14 mouse cellular contexts compared by ENCODE assay signal in the genomic region with DNA sequence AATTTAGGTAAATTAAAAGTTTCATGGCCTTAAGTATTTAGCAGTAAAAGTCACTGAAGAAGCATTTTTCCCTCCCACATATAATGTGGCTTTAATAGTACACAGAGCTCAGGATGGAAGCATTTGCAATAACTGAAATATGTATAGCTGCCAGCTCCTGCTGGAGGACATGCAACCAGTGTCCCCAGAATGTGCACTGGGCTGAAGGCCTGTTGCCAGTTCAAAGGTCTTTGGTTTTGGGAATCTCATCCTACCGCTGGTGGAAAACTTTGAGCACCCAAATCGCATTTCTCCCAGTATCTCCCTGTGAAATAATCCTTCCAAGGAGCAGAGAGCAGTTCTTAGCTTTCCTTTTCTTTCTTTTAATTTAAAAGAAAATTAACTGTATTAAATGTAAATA. TPM values are rescaled to one million over a fixed set of nuclear protein-coding genes. Genes with fewer than 3 reads are reported as not detected.
DNase-seq lines count a peak whose midpoint lies in the region; ATAC-seq and TF ChIP-seq lines count a peak whose summit lies in the region.
"Had no signal": no experiment of that assay in that cellular context is flagged by ENCODE, and none has a peak within 500 bp of the region (broad histone marks: within the 10 kb centered on the region; RNA-seq: fewer than 3 reads in every experiment).

No protein-coding gene starts in this region.

- no peak for TF ChIP-seq CTCF in stomach, postnatal 0 days (IDR thresholded peaks at IDR 0.05; ENCODE audit: low read depth)

- no peaks in the 10 kb centered on the region for H3K9me3 ChIP-seq in hindbrain, embryonic 10.5 days
- H3K9me3 ChIP-seq in hindbrain, embryonic 11.5 days (ENCODE audit: control insufficient read depth, low read length) = no peaks in the 10 kb centered on the region
- H3K9me3 ChIP-seq in neural tube, embryonic 11.5 days (ENCODE audit: control insufficient read depth, low read length) = no peaks in the 10 kb centered on the region
- H3K9me3 ChIP-seq in limb, embryonic 10.5 days (replicated peaks) = no peaks in the 10 kb centered on the region
- H3K9me3 ChIP-seq in stomach, postnatal 0 days (ENCODE audit: control insufficient read depth, low read length) = no peaks in the 10 kb centered on the region
- H3K9me3 ChIP-seq: liver, embryonic 12.5 days had no signal

- peaks cover 10% of the 10 kb centered on the region for H3K36me3 ChIP-seq in hindbrain, embryonic 10.5 days
- no peaks in the 10 kb centered on the region for H3K36me3 ChIP-seq in hindbrain, embryonic 11.5 days (ENCODE audit: control insufficient read depth, insufficient read depth, low read length)
- no peaks in the 10 kb centered on the region for H3K36me3 ChIP-seq in neural tube, embryonic 11.5 days (ENCODE audit: control insufficient read depth, insufficient read depth, low read length)
- H3K36me3 ChIP-seq in limb, embryonic 10.5 days = peaks cover 20% of the 10 kb centered on the region
- no peaks in the 10 kb centered on the region for H3K36me3 ChIP-seq in stomach, postnatal 0 days (ENCODE audit: control insufficient read depth, insufficient read depth, low read length)
- H3K36me3 ChIP-seq: liver, embryonic 12.5 days had no signal

- no peak for ATAC-seq in hindbrain, embryonic 11.5 days (ENCODE audit: low FRiP score)
- ATAC-seq in neural tube, embryonic 11.5 days (ENCODE audit: insufficient read depth, low FRiP score, low TSS enrichment) = no peak
- ATAC-seq in stomach, postnatal 0 days (ENCODE audit: low FRiP score, low TSS enrichment) = no peak
- no peak for ATAC-seq in CD4-positive, CD25-positive, alpha-beta regulatory T cell, adult 4 months
- ATAC-seq: liver, embryonic 12.5 days; Patski had no signal

- no peak for DNase-seq in hindbrain, embryonic 10.5 days (ENCODE audit: low spot score)
- DNase-seq in hindbrain, embryonic 11.5 days (ENCODE audit: low spot score) = no peak
- DNase-seq in neural tube, embryonic 11.5 days (ENCODE audit: low spot score) = no peak
- no peak for DNase-seq in neural tube, embryonic 10.5 days (ENCODE audit: extremely low spot score, low spot score)
- no peak for DNase-seq in limb, embryonic 10.5 days (ENCODE audit: low spot score)
- no peak for DNase-seq in stomach, postnatal 0 days (ENCODE audit: low spot score)
- no peak for DNase-seq in cerebellum, postnatal 10 days
- DNase-seq: adrenal gland, postnatal 14 days; heart, adult 2 months; thymus, postnatal 25 days had no signal

- no peak overlapping the region for H3K4me2 ChIP-seq in hindbrain, embryonic 11.5 days (replicated peaks; ENCODE audit: low read depth, low read length)
- H3K4me2 ChIP-seq in neural tube, embryonic 11.5 days (ENCODE audit: low read depth) = peak overlapping the region; percentile 77
- H3K4me2 ChIP-seq in stomach, postnatal 0 days (replicated peaks; ENCODE audit: low read depth) = peak overlapping the region; percentile 77
- H3K4me2 ChIP-seq: liver, embryonic 12.5 days had no signal

- no peak for TF ChIP-seq EP300 in stomach, postnatal 0 days (optimal IDR thresholded peaks at IDR 0.05)

- peak overlapping the region; percentile 97 for H3K27ac ChIP-seq in hindbrain, embryonic 10.5 days
- no peak overlapping the region for H3K27ac ChIP-seq in hindbrain, embryonic 11.5 days (ENCODE audit: low read depth, low read length)
- H3K27ac ChIP-seq in neural tube, embryonic 11.5 days (ENCODE audit: low read depth, low read length) = peak overlapping the region; percentile 67
- peak overlapping the region; percentile 100 for H3K27ac ChIP-seq in limb, embryonic 10.5 days
- H3K27ac ChIP-seq in stomach, postnatal 0 days (replicated peaks) = peak overlapping the region; percentile 97
- H3K27ac ChIP-seq: heart, adult 2 months; layer of hippocampus, adult 2 months; liver, embryonic 12.5 days had no signal

- H3K27me3 ChIP-seq in hindbrain, embryonic 10.5 days (ENCODE audit: insufficient read depth, poor library complexity, severe bottlenecking) = no peaks in the 10 kb centered on the region
- no peaks in the 10 kb centered on the region for H3K27me3 ChIP-seq in hindbrain, embryonic 11.5 days (ENCODE audit: control insufficient read depth, insufficient read depth, low read length)
- H3K27me3 ChIP-seq in neural tube, embryonic 11.5 days (ENCODE audit: control insufficient read depth, insufficient read depth, low read length) = no peaks in the 10 kb centered on the region
- H3K27me3 ChIP-seq in limb, embryonic 10.5 days (ENCODE audit: low read depth, poor library complexity, severe bottlenecking) = no peaks in the 10 kb centered on the region
- no peaks in the 10 kb centered on the region for H3K27me3 ChIP-seq in stomach, postnatal 0 days (ENCODE audit: control insufficient read depth, insufficient read depth, low read length)
- H3K27me3 ChIP-seq: Patski had no signal

- H3K4me3 ChIP-seq in hindbrain, embryonic 10.5 days = peak overlapping the region; percentile 21
- H3K4me3 ChIP-seq in hindbrain, embryonic 11.5 days (ENCODE audit: low read depth, low read length) = no peak overlapping the region
- H3K4me3 ChIP-seq in neural tube, embryonic 11.5 days (ENCODE audit: low read depth, low read length) = peak overlapping the region; percentile 18
- peak overlapping the region; percentile 97 for H3K4me3 ChIP-seq in limb, embryonic 10.5 days
- 0 out of 2 replicates have a peak overlapping the region, but pooled peaks have one; percentile 8 for H3K4me3 ChIP-seq in stomach, postnatal 0 days (ENCODE audit: low read depth, low read length)
- H3K4me3 ChIP-seq: heart, adult 2 months; layer of hippocampus, adult 2 months; liver, embryonic 12.5 days had no signal

- H3K9ac ChIP-seq in hindbrain, embryonic 11.5 days (ENCODE audit: low read depth, low read length) = no peak overlapping the region
- H3K9ac ChIP-seq in neural tube, embryonic 11.5 days (ENCODE audit: low read length) = no peak overlapping the region
- peak overlapping the region; percentile 50; the same call in 1 of the 2 replicates for H3K9ac ChIP-seq in stomach, postnatal 0 days (ENCODE audit: low read length)
- H3K9ac ChIP-seq: liver, embryonic 12.5 days had no signal

- peaks cover 57% of the 10 kb centered on the region for H3K4me1 ChIP-seq in hindbrain, embryonic 10.5 days (replicated peaks)
- no peaks in the 10 kb centered on the region for H3K4me1 ChIP-seq in hindbrain, embryonic 11.5 days (replicated peaks; ENCODE audit: control insufficient read depth, insufficient read depth, low read length)
- H3K4me1 ChIP-seq in neural tube, embryonic 11.5 days (ENCODE audit: control insufficient read depth, insufficient read depth, low read length) = peaks cover 9% of the 10 kb centered on the region; the same call in 1 of the 2 replicates
- H3K4me1 ChIP-seq in limb, embryonic 10.5 days = peaks cover 58% of the 10 kb centered on the region
- H3K4me1 ChIP-seq in stomach, postnatal 0 days (replicated peaks; ENCODE audit: control insufficient read depth, insufficient read depth) = no peaks in the 10 kb centered on the region

- whole genome bisulfite sequencing in hindbrain, embryonic 10.5 days = 68% methylated on average over 2 of the region's 2 CpGs
- 54% methylated on average over 2 of the region's 2 CpGs for WGBS in hindbrain, embryonic 11.5 days
- WGBS in neural tube, embryonic 11.5 days = 48% methylated on average over 2 of the region's 2 CpGs
- 47% methylated on average over 2 of the region's 2 CpGs for WGBS in limb, embryonic 10.5 days
- 61% methylated on average over 2 of the region's 2 CpGs for WGBS in stomach, postnatal 0 days

RNA-seq across cellular contexts. Expression of a gene that starts 4.1 kb away (rescaled TPM):
- polyA plus RNA-seq in hindbrain, embryonic 10.5 days (2016; fragmentation: Nextera tagmentation; extraction: Ambion mirVana) = 14.3 and 15.1 TPM in 2 replicates
- 14.1 and 18.8 TPM in 2 replicates for polyA plus RNA-seq in hindbrain, embryonic 11.5 days (2014; fragmentation: Nextera tagmentation; extraction: Ambion mirVana)
- polyA plus RNA-seq in neural tube, embryonic 11.5 days (2014; fragmentation: Nextera tagmentation; extraction: Ambion mirVana) = 23.2 and 23.3 TPM in 2 replicates
- polyA plus RNA-seq in limb, embryonic 10.5 days (2016; fragmentation: Nextera tagmentation; extraction: Ambion mirVana) = 31.6 and 49.9 TPM in 2 replicates
- polyA plus RNA-seq in stomach, postnatal 0 days (2015; fragmentation: Nextera tagmentation; extraction: Ambion mirVana) = 11.3 and 11.6 TPM in 2 replicates
- polyA plus RNA-seq in CD4-positive, CD25-positive, alpha-beta regulatory T cell, adult 4 months (2017; shearing (Covaris generic)) = under 1 TPM; 0.16 TPM

Comparison
In these comparisons a context has a peak if more than half of its experiments do, and no peak if none do; other contexts are left out.
1. RNA of a gene that starts 4.1 kb away (polyA plus RNA-seq): 31.6 to 49.9 TPM in limb, embryonic 10.5 days, 23.2 to 23.3 TPM in neural tube, embryonic 11.5 days, 14.1 to 18.8 TPM in hindbrain, embryonic 11.5 days, 14.3 to 15.1 TPM in hindbrain, embryonic 10.5 days and 11.3 to 11.6 TPM in stomach, postnatal 0 days; 0.16 TPM in CD4-positive, CD25-positive, alpha-beta regulatory T cell, adult 4 months; every median in the first group is over 10 times any median in the second.